ENCODE assay signal across 19 mouse cellular contexts in the genomic region with DNA sequence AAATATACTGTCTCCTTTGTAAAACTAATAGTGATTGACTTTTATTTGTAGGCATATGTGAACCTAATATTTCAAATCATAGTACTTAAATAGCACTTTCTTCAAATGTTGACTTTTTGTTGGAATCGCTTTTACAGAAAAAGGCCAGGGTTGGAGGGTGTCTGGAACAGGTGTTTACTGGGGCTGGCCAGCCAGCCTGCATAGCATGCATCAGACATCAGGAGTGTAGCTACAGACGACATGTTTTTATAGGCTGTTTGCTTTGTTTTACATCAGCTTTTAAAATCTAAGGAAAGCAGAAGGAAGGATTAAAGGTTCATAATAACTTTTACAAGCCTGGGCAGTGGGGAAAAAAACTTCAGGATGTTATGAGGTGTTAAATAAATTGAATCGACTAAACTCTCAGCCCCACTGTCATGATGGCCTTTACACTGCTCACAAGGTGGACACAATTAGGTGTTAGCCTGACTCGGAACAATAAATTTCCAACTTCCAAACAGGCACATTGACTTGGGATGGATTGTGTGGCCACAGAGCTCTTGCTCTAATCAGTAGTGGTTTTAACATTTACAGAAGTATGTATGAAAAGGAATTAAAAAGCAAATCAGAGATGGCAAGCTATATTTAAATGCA.
"Had no signal": no experiment of that assay in that cellular context is flagged by ENCODE, and none has a peak within 500 bp of the region (broad histone marks: within the 10 kb centered on the region; RNA-seq: fewer than 3 reads in every experiment).

No protein-coding gene starts in this region.

- H3K9me3 ChIP-seq: midbrain, embryonic 10.5 days; midbrain, embryonic 12.5 days; neural tube, embryonic 13.5 days; neural tube, embryonic 15.5 days had no signal

- ATAC-seq: midbrain, embryonic 16.5 days had no signal

- H3K4me1 ChIP-seq: midbrain, embryonic 10.5 days; midbrain, embryonic 12.5 days; neural tube, embryonic 13.5 days; neural tube, embryonic 15.5 days had no signal

- H3K27me3 ChIP-seq: midbrain, embryonic 12.5 days; neural tube, embryonic 13.5 days; neural tube, embryonic 15.5 days had no signal

- DNase-seq: lung, adult 18-20 months; lung, embryonic 14.5 days; lung, postnatal 10 days; lung, postnatal 4 days; midbrain, embryonic 14.5 days; retina, postnatal 1 day; right cerebral cortex, adult 18-20 months; right cerebral cortex, postnatal 25 days; right cerebral cortex, postnatal 4 days; spleen, adult 18-20 months; thymus, adult 18-20 months; thymus, postnatal 14 days; thymus, postnatal 36 days had no signal

- H3K27ac ChIP-seq: midbrain, embryonic 10.5 days; midbrain, embryonic 12.5 days; neural tube, embryonic 13.5 days; neural tube, embryonic 15.5 days had no signal

- H3K36me3 ChIP-seq: midbrain, embryonic 10.5 days; midbrain, embryonic 12.5 days; neural tube, embryonic 13.5 days; neural tube, embryonic 15.5 days had no signal

- H3K4me3 ChIP-seq: midbrain, embryonic 10.5 days; midbrain, embryonic 12.5 days; myocyte; neural tube, embryonic 13.5 days; neural tube, embryonic 15.5 days had no signal

- H3K9ac ChIP-seq: lung, embryonic 14.5 days; midbrain, embryonic 12.5 days; neural tube, embryonic 13.5 days; neural tube, embryonic 15.5 days had no signal

- H3K4me2 ChIP-seq: lung, embryonic 14.5 days; midbrain, embryonic 12.5 days; neural tube, embryonic 13.5 days; neural tube, embryonic 15.5 days had no signal
